Mouse (Mus musculus): Measurements from ENCODE around the gene Upk3b.

Gene Upk3b
- long read RNA-seq, experiment 1 = 0 reads
- long read RNA-seq, experiment 2, partial matches to known transcripts = 0 of 2 reads
- long read RNA-seq, experiment 2, other reads (novel, unspliced or antisense) = 0 of 2 reads

- intact Hi-C loops (cut with DNase I) = no loop called here
Measured at GRCm38 (mm10) chr5:136038258-136039214, at the start of gene Upk3b. TSS of gene Upk3b (plus strand) at chr5:136038496.

- intact Hi-C loops (cut with DNase I) = no loop called here
Measured at GRCm38 (mm10) chr5:135990601-135991000, 47.7 kb upstream of the Upk3b start.

GRCm38 (mm10) chr5:135993381-135993965 is 44.8 kb upstream of the Upk3b start:
- intact Hi-C loops (cut with DNase I) = no loop called here

GRCm38 (mm10) chr5:135994335-135994724 is 44.0 kb upstream of the Upk3b start:
- intact Hi-C loops (cut with DNase I) = no loop called here

- intact Hi-C loops (cut with DNase I) = no loop called here
Measured at GRCm38 (mm10) chr5:135994725-135995687, 43.3 kb upstream of the Upk3b start, which contains the start of gene Dtx2. TSS of gene Dtx2 (plus strand) at chr5:135994800.

- intact Hi-C loops (cut with DNase I) = no loop called here
Measured at GRCm38 (mm10) chr5:135996162-135996561, 42.1 kb upstream of the Upk3b start.

GRCm38 (mm10) chr5:136001222-136001621 is 37.1 kb upstream of the Upk3b start:
- intact Hi-C loops (cut with DNase I) = no loop called here

GRCm38 (mm10) chr5:136002325-136002724 is 36.0 kb upstream of the Upk3b start:
- intact Hi-C loops (cut with DNase I) = no loop called here

- intact Hi-C loops (cut with DNase I) = no loop called here
Measured at GRCm38 (mm10) chr5:136002751-136003151, 35.5 kb upstream of the Upk3b start.

- intact Hi-C loops (cut with DNase I) = no loop called here
Measured at GRCm38 (mm10) chr5:136004537-136004936, 33.8 kb upstream of the Upk3b start.

GRCm38 (mm10) chr5:136007745-136008144 is 30.6 kb upstream of the Upk3b start:
- intact Hi-C loops (cut with DNase I) = no loop called here

- intact Hi-C loops (cut with DNase I) = no loop called here
Measured at GRCm38 (mm10) chr5:136014877-136015276, 23.4 kb upstream of the Upk3b start.

GRCm38 (mm10) chr5:136015586-136015985 is 22.7 kb upstream of the Upk3b start:
- intact Hi-C loops (cut with DNase I) = no loop called here

- intact Hi-C loops (cut with DNase I) = no loop called here
Measured at GRCm38 (mm10) chr5:136016014-136016876, 22.1 kb upstream of the Upk3b start.

GRCm38 (mm10) chr5:136017262-136017661 is 21.0 kb upstream of the Upk3b start:
- intact Hi-C loops (cut with DNase I) = no loop called here

GRCm38 (mm10) chr5:136018726-136019125 is 19.6 kb upstream of the Upk3b start:
- intact Hi-C loops (cut with DNase I) = no loop called here

GRCm38 (mm10) chr5:136019907-136020306 is 18.4 kb upstream of the Upk3b start:
- intact Hi-C loops (cut with DNase I) = no loop called here

- intact Hi-C loops (cut with DNase I) = no loop called here
Measured at GRCm38 (mm10) chr5:136025712-136026111, 12.6 kb upstream of the Upk3b start.

GRCm38 (mm10) chr5:136026859-136027258 is 11.4 kb upstream of the Upk3b start:
- intact Hi-C loops (cut with DNase I) = no loop called here
